Mouse (Mus musculus): ENCODE data around the gene Twnk. TPM values are rescaled to one million over a fixed set of nuclear protein-coding genes. Genes with fewer than 3 reads are reported as not detected.
A peak's percentile ranks its signal among the peaks of the same experiment; 100 is the strongest.

Twnk gene
- polyA plus RNA-seq, 1 experiment from 2014 or later: 19.8 TPM

GRCm38 (mm10) chr19:45045651-45046050 is 40.2 kb downstream of the Twnk start, which contains the start of gene Pdzd7:
Gene Pdzd7 (minus strand): TSS chr19:45045717.
- Histone ChIP-seq H3K27me3 (peaks cover 24% of the 10 kb centered on the region), H3K4me3 (peak within 1 kb of the TSS; percentile 57), H3K36me3 (peaks cover 10% of the 10 kb centered on the region), H3K4me2 (peak within 1 kb of the TSS; percentile 87), H3K9ac (0 out of 2 replicates have a peak within 1 kb of the TSS, but pooled peaks have one; percentile 50), H3K27ac (0 out of 2 replicates have a peak within 1 kb of the TSS, but pooled peaks have one; percentile 96), H3K4me1 (peaks cover 31% of the 10 kb centered on the region), H3K9me3 (no peaks in the 10 kb centered on the region)
- ATAC-seq (ENCODE audit: insufficient number of reproducible peaks, low FRiP score, low TSS enrichment, low read depth): no peak
- WGBS: 74% methylated on average over 5 of the region's 5 CpGs

- Histone ChIP-seq H3K36me3 (peaks cover 16% of the 10 kb centered on the region), H3K4me3 (peak overlapping the region; percentile 57), H3K4me1 (peaks cover 31% of the 10 kb centered on the region), H3K9me3 (no peaks in the 10 kb centered on the region), H3K9ac (peak overlapping the region; percentile 50; the same call in 1 of the 2 replicates), H3K27ac (peak overlapping the region; percentile 96), H3K27me3 (peaks cover 24% of the 10 kb centered on the region), H3K4me2 (peak overlapping the region; percentile 87)
- WGBS: 2% methylated on average over 34 of the region's 34 CpGs
- no peak for ATAC-seq (ENCODE audit: insufficient number of reproducible peaks, low FRiP score, low TSS enrichment, low read depth)
Measured at GRCm38 (mm10) chr19:45046523-45047321, 41.3 kb downstream of the Twnk start.

- Histone ChIP-seq H3K9me3 (no peaks in the 10 kb centered on the region), H3K36me3 (peaks cover 23% of the 10 kb centered on the region), H3K4me1 (peaks cover 31% of the 10 kb centered on the region), H3K27ac (peak within 1 kb of the TSS; percentile 96), H3K4me3 (peak within 1 kb of the TSS; percentile 57), H3K27me3 (peaks cover 24% of the 10 kb centered on the region), H3K4me2 (peak within 1 kb of the TSS; percentile 87), H3K9ac (peak within 1 kb of the TSS; percentile 50)
- WGBS: 0% methylated on average over 26 of the region's 26 CpGs
- peak; percentile 80 for ATAC-seq (ENCODE audit: insufficient number of reproducible peaks, low FRiP score, low TSS enrichment, low read depth)
Measured at GRCm38 (mm10) chr19:45047417-45047934, 42.0 kb downstream of the Twnk start, which contains the start of gene Sfxn3. Gene Sfxn3 (plus strand): TSS chr19:45047503.

DNA sequence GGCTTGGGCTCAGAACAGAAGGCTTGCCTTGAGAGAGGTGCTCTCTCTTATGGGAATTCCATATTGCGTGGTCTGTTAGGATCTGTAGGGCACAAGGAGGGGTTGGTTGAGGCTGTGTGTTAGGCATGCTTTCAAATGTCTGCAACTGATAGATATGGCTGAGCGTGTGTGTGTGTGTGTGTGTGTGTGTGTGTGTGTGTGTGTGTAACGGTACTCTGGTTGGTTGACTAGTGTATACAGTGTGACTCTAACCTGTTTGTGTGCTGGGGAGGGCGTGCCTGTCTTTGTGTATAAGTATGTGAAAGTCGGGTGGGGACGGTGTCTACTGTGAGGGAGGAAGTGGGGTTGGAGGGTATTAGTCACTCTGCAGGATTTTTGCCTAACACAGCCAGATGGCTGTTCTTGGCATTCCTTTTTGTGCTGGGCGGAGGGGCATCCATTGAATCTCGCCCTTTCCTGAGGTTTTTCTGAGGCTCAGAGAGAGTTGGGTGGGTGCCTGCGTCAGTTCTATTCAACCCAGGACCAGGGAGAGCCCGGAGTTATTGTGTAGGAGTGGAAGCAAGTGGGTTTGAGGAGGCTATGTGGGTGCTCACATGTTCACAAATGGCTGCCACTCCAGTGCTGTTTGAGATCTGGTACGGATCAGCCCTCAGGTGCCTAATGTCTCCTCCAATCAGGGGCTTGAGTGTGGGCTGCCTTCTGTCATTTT is 42.6 kb downstream of the Twnk start:
- Histone ChIP-seq H3K27me3 (peaks cover 24% of the 10 kb centered on the region), H3K4me1 (peaks cover 31% of the 10 kb centered on the region), H3K36me3 (peaks cover 29% of the 10 kb centered on the region), H3K9me3 (no peaks in the 10 kb centered on the region), H3K4me2 (peak overlapping the region; percentile 87), H3K27ac (peak overlapping the region; percentile 96), H3K4me3 (peak overlapping the region; percentile 57), H3K9ac (peak overlapping the region; percentile 50)
- 19% methylated on average over 11 of the region's 11 CpGs for WGBS
- peak; percentile 72; the same call in 1 of the 2 replicates for ATAC-seq (ENCODE audit: insufficient number of reproducible peaks, low FRiP score, low TSS enrichment, low read depth)

DNA sequence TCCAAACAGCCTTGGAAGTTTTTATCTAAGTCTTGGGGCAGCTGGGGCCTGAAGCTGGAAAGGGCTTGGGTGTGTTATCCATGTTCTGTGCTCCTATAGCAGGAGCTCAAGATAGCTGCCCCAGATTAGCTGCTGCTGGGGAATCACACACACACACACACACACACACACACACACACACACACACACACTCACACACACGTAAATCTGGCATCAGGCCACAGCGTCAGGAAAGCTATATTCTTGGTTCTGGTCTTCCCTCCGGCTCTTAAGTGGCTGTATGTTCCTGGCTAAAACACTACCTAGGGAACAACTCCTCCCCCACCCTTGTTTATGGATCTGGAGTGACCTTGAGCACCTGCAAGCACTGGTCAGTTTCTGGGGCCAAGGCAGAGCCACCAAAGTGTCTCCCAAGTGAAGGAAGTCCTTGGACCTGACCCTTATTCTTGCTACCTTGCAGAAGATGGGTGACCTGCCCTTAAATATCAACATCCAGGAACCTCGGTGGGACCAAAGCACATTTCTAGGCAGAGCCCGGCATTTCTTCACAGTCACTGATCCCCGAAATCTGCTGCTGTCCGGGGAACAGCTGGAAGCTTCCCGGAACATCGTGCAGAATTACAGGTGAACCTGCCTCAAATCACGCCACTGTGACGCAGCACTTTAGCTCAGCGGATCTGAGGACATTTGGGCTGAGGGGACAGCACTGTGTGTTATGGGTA is 43.3 kb downstream of the Twnk start:
- H3K36me3 ChIP-seq: peaks cover 36% of the 10 kb centered on the region
- no peak for ATAC-seq (ENCODE audit: insufficient number of reproducible peaks, low FRiP score, low TSS enrichment, low read depth)
- 71% methylated on average over 12 of the region's 12 CpGs for WGBS
- peaks cover 24% of the 10 kb centered on the region for H3K27me3 ChIP-seq
- H3K4me1 ChIP-seq: peaks cover 31% of the 10 kb centered on the region
- peak overlapping the region; percentile 96 for H3K27ac ChIP-seq
- peak overlapping the region; percentile 50 for H3K9ac ChIP-seq
- peak overlapping the region; percentile 57 for H3K4me3 ChIP-seq
- H3K4me2 ChIP-seq: peak overlapping the region; percentile 87
- H3K9me3 ChIP-seq: no peaks in the 10 kb centered on the region

DNA sequence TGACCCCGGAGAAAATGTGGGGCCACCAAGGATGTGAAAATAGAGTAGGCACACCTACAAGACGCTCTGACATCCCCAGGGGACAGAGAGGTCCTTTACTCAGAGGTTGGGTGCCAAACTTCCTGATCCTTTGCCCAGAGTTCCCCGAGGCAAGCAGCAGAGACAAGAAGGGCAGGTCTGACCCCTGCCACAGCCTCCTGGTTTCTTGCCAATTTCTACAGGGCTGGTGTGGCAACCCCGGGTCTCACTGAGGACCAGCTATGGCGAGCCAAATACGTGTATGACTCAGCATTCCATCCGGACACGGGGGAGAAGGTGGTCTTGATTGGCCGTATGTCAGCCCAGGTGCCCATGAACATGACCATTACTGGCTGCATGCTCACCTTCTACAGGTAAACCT is 44.1 kb downstream of the Twnk start:
- ATAC-seq (ENCODE audit: insufficient number of reproducible peaks, low FRiP score, low TSS enrichment, low read depth): no peak
- Histone ChIP-seq H3K9ac (no peak overlapping the region), H3K9me3 (no peaks in the 10 kb centered on the region), H3K27me3 (peaks cover 19% of the 10 kb centered on the region), H3K4me1 (peaks cover 31% of the 10 kb centered on the region), H3K4me3 (no peak overlapping the region), H3K27ac (no peak overlapping the region), H3K4me2 (no peak overlapping the region), H3K36me3 (peaks cover 44% of the 10 kb centered on the region)
- 77% methylated on average over 9 of the region's 9 CpGs for WGBS

DNA sequence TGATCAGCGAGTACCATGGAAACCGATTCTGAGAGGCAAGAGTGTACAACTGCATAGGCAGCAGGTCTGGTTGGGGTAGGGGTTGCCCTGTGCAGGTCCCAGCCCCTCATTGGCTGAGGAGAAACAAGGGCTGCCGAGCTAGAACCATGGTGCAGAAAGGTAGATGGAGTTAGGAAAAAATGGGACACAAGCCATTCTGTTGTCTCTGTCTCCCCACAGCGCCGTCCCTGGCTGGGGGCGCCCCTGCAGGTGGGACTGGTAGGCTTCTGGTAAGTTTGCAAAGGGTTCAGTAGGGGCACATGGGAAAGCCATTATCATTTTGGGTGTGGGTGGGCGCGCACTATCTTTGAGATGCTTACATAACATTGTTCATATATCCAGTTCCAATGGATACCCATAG is 48.0 kb downstream of the Twnk start:
- 89% methylated on average over 8 of the region's 8 CpGs for WGBS
- peaks cover 52% of the 10 kb centered on the region for H3K36me3 ChIP-seq
- H3K27me3 ChIP-seq: no peaks in the 10 kb centered on the region
- no peak overlapping the region for H3K9ac ChIP-seq
- no peaks in the 10 kb centered on the region for H3K9me3 ChIP-seq
- ATAC-seq (ENCODE audit: insufficient number of reproducible peaks, low FRiP score, low TSS enrichment, low read depth): no peak
- no peak overlapping the region for H3K4me2 ChIP-seq
- H3K27ac ChIP-seq: no peak overlapping the region
- no peak overlapping the region for H3K4me3 ChIP-seq
- H3K4me1 ChIP-seq: peaks cover 30% of the 10 kb centered on the region

DNA sequence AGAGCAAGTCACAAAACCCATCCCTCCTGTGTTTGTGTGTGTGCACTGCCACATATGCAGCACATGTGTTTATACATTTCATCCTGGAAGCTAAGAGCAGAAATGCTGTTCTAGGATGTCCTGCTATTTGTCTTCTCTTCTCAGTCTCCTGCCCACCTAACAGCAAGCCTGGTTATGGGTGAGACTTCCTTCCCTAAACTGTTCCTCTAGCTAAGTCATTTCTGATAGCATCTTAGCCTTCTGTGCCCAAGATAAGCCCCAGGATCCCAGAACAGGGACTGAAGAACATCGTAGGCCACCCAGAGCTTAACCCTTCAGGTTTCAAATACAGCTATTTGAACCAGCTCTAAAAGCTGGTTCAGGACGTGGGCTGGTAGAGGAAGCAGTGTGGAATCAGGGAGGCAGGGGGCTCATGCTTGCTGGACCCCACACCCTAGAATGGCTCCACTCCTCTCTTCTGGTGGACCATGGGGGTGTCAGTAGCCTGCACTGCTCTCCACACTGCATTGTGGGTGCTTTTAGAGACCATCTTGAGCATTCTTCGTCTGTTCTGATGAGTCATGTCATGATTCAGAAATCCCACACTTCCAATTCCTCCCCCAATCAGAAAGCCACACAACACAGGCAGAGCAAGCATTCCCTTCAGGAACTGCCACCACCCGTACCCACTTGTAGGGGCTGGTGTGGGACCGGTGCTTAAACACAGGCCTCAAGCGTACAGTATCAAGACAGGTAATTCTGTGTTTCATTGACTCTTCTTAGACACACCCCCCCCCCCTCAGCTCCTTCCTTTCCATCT is 49.6 kb downstream of the Twnk start:
- no peak overlapping the region for H3K9ac ChIP-seq
- no peaks in the 10 kb centered on the region for H3K27me3 ChIP-seq
- H3K4me1 ChIP-seq: peaks cover 24% of the 10 kb centered on the region
- H3K9me3 ChIP-seq: no peaks in the 10 kb centered on the region
- ATAC-seq (ENCODE audit: insufficient number of reproducible peaks, low FRiP score, low TSS enrichment, low read depth): no peak
- H3K4me3 ChIP-seq: no peak overlapping the region
- H3K27ac ChIP-seq: no peak overlapping the region
- peaks cover 45% of the 10 kb centered on the region for H3K36me3 ChIP-seq
- H3K4me2 ChIP-seq: no peak overlapping the region
- WGBS: 81% methylated on average over 6 of the region's 6 CpGs

GRCm38 (mm10) chr19:45056364-45056763 is 50.9 kb downstream of the Twnk start:
- 0 out of 2 replicates have a peak overlapping the region, but pooled peaks have one; percentile 12 for H3K4me2 ChIP-seq
- no peak overlapping the region for H3K9ac ChIP-seq
- peaks cover 36% of the 10 kb centered on the region for H3K36me3 ChIP-seq
- no peaks in the 10 kb centered on the region for H3K9me3 ChIP-seq
- H3K27me3 ChIP-seq: no peaks in the 10 kb centered on the region
- H3K27ac ChIP-seq: peak overlapping the region; percentile 97; the same call in 1 of the 2 replicates
- no peak for ATAC-seq (ENCODE audit: insufficient number of reproducible peaks, low FRiP score, low TSS enrichment, low read depth)
- peaks cover 24% of the 10 kb centered on the region for H3K4me1 ChIP-seq
- 47% methylated on average over 4 of the region's 4 CpGs for WGBS
- no peak overlapping the region for H3K4me3 ChIP-seq

GRCm38 (mm10) chr19:45056908-45057698 is 51.6 kb downstream of the Twnk start:
- Histone ChIP-seq H3K36me3 (peaks cover 32% of the 10 kb centered on the region), H3K4me2 (peak overlapping the region; percentile 70), H3K9me3 (no peaks in the 10 kb centered on the region), H3K27ac (peak overlapping the region; percentile 97), H3K9ac (0 out of 2 replicates have a peak overlapping the region, but pooled peaks have one; percentile 46), H3K27me3 (no peaks in the 10 kb centered on the region), H3K4me1 (peaks cover 24% of the 10 kb centered on the region), H3K4me3 (peak overlapping the region; percentile 56)
- no peak for ATAC-seq (ENCODE audit: insufficient number of reproducible peaks, low FRiP score, low TSS enrichment, low read depth)
- WGBS: 66% methylated on average over 7 of the region's 7 CpGs

Measured in limb, embryonic 15.5 days (tissue).